Mouse (Mus musculus) adrenal gland (tissue): ENCODE data around the gene Ftl1.

Source experiments
- intact Hi-C: fragments of 180-260 bp; cut with DNase I; formaldehyde crosslinking; loops from one replicate; pipeline ENCODE4 v1.15.1; 2025

The Ftl1 gene

GRCm38 (mm10) chr7:45455932-45456696, 3.6 kb downstream of the Ftl1 start:
- intact Hi-C loops = no loop called here

DNA sequence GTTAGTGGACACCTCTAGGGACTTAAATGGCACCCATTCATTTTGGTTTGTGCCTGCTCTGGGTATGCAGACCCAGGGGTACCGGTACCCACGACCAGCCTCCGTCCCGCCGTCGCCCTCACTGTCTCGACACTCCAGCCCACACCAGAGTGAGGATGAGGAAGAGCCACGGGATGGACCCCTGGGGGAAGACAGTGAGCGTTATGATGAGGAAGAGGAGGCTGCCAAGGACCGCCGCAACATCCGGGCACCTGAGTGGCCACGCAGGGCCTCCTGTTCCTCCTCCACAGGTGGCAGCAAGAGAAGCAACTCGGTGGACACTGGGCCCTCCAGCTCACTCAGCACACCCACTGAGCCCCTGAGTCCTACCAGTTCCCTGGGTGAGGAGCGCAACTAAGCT, 4.7 kb downstream of the Ftl1 start:
- intact Hi-C loops = loop anchor here (5.0 kb wide), 1 partner anchor 107 kb away; no protein-coding TSS in a partner anchor

GRCm38 (mm10) chr7:45451344-45451982, 8.2 kb downstream of the Ftl1 start:
- intact Hi-C loops = loop anchor here (5.0 kb wide), 1 partner anchor 111 kb away; no protein-coding TSS in a partner anchor

GRCm38 (mm10) chr7:45449974-45450373, 9.7 kb downstream of the Ftl1 start:
- intact Hi-C loops = loop anchor here (5.0 kb wide), 1 partner anchor 112 kb away; no protein-coding TSS in a partner anchor

- intact Hi-C loops = no loop called here
Measured at GRCm38 (mm10) chr7:45447325-45447990, 12.2 kb downstream of the Ftl1 start.

- intact Hi-C loops = no loop called here
Measured at GRCm38 (mm10) chr7:45446589-45446988, 13.1 kb downstream of the Ftl1 start.

DNA sequence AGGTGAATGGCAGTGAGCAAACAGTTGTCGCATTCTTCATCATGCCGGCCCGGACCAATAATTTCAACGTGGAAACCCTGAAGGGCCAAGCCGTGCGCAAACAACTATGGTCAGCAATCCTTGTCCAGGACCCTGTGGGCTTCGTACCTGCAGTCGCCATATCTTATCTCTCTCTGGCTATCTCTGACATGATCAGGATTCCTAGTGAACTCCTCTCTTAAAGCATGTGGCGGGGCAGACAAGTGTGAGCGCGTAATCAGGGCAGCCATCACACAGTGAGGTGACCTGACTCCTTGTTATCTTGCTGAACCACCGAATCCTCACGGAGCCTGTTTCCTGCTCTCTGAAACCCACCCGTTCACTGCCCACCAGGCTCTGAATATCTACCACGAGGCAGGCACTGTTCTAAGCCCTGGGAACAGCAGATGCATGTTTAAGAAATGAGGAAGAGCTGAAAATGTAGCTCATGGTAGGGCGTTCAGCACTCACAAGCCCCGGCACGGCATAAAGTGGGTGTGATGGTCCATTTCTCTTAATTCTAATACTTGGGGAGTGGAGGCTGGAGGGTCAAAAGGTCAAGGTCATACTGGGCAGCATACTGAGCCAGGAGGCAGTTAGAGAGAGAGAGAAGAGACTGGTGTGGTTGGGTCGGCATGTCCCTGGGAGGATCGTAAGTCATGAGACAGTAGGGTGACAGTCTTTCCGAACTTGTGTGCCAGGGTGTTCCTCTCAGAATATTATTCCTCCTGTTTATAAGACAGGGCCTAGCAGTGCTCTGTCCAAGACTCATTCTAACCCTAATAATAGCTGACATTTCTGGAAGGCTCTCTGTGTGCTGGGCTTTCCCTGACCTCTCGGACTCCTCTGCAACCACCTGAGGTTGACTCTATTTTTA, 15.9 kb downstream of the Ftl1 start:
- intact Hi-C loops = loop anchor here (5.0 kb wide), 1 partner anchor 36 kb away; the partner anchor contains the start of gene Kcna7

GRCm38 (mm10) chr7:45437521-45438276, 22.0 kb downstream of the Ftl1 start, which contains the start of gene Ruvbl2:
TSS of gene Ruvbl2 (minus strand) at chr7:45438096.
- intact Hi-C loops = no loop called here

GRCm38 (mm10) chr7:45437046-45437445, 22.6 kb downstream of the Ftl1 start:
- intact Hi-C loops = no loop called here

DNA sequence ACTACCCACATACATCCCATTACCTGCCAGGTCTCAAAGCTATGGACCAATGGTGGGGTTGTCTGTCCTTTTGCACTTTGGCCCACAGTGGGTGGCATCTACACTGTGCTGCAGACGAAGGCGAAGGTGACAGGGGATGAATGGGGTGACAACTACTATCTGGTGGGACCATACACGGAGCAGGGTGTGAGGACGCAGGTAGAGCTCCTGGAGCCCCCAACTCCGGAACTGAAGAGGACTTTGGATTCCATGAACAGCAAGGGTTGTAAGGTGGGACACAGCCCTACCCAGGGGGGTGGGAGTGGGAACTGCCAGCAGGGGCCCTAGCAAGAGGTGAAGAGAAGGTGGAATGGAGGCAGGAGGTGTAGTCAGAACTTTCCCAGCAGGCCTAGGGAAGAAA, 23.2 kb downstream of the Ftl1 start:
- intact Hi-C loops = no loop called here

GRCm38 (mm10) chr7:45435038-45435437, 24.6 kb downstream of the Ftl1 start:
- intact Hi-C loops = no loop called here

DNA sequence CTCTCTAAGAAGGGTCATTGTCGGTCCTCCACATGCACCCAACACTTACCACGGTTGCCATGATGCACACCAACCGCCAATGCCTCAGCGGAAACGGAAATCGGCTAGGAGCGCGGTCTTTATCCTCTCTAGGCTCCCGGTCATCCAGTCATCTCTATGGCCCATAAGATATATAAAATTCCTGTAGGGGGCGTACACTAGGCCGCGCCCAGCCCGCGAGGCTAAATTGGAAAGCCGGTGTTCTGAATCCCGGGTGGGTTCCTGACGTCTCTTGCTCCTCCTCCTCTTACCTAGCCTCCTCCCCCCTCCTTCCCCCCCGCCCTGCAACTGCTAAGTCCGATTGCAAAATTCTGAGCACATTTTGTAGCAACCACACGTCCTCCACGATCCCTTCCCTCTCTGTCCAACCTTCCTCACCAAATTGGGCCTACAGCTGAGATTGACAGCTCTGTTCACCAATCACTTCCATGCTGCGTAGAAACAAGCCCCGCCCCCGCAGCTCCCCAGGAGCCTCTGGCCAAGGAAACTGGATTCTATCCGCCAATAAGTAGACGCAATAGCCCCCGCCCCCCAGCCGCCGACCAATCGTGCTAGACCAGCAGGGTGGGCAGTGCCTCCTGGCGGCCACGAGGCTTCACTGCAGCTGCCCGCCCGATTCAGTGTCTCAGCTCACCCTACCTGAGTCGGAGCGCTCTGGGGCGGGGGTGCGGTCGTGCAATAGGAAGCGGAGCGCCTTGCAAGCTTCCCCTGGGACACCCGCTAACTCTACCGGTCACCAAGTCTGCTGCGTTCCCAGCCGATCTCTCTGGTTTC, 25.3 kb downstream of the Ftl1 start, which contains the start of gene Gys1:
TSS of gene Gys1 (plus strand) at position 642 of the 813 bp plus-strand sequence.
- intact Hi-C loops = no loop called here

DNA sequence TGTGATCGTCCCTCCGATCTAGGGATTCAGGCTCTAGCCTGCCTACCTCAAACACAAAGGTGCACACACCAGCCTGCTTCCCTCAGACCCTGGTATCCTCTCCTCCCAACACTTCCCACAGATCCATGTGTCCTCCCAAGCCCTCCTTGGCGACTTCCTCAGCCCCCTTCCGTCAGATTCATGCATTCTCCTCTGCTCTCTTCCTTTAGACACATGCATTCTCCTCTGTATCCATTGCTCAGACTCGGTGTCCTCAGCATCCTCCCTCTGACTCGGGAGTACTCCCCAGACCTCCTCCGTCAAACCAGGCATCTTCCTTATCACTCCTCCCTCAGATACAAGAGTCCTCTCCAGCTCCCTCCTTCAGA, 25.9 kb downstream of the Ftl1 start:
- intact Hi-C loops = no loop called here

DNA sequence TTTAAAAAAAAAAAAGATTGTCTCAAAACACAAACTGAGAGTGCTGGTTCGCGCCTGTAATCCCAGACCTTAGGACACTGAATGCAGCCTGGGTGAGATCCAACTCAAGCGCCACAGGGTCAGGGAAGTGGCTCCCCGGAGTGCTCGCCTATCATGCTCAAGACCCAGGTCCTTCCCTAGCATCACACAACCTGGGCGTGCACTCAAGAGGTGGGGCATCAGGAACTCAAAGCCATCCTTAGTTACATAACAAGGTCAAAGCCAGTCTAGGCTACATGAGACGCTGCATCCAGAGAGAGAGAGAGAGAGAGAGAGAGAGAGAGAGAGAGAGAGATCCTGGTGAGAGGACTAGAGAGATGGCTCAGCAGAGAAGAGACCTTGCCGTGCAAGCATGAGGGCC, 33.1 kb downstream of the Ftl1 start:
- intact Hi-C loops = no loop called here

DNA sequence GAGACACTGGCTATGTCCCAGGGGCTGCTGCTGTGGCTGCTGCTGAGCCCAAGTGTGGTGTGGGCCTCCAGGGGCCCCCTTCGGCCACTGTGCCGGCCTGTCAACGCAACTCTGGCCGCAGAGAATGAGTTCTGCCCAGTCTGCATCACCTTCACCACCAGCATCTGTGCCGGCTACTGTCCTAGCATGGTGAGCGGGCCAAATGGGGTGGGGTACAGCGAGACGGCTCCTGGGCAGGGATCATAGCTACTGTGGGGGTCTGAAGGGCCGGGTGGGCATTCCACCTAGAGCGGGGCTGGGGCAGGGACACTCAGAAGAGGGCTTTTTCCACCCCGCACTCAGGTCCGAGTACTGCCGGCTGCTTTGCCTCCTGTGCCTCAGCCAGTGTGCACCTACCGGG, 38.5 kb downstream of the Ftl1 start:
- intact Hi-C loops = no loop called here

- intact Hi-C loops = no loop called here
Measured at GRCm38 (mm10) chr7:45420615-45420919, 39.1 kb downstream of the Ftl1 start, which contains the start of gene Lhb. TSS of gene Lhb (plus strand) at chr7:45420820.

GRCm38 (mm10) chr7:45419859-45420614, 39.6 kb downstream of the Ftl1 start:
- intact Hi-C loops = no loop called here

GRCm38 (mm10) chr7:45417962-45418492, 41.7 kb downstream of the Ftl1 start:
- intact Hi-C loops = no loop called here
